Mouse (Mus musculus): ENCODE data around the gene Stxbp4.

- TF ChIP-seq POLR2A (IDR thresholded peaks at IDR 0.05; ENCODE audit: low read depth, low read length): no peak
- no peak for TF ChIP-seq CTCF (conservative IDR thresholded peaks at IDR 0.05; ENCODE audit: insufficient read depth, insufficient read length, low read depth, low read length)
Measured at GRCm38 (mm10) chr11:90577057-90577780, 60.7 kb downstream of the Stxbp4 start.

All from kidney, adult 2 months (tissue).